Mouse (Mus musculus): ENCODE measurements around the gene Col23a1. TPM values are rescaled to one million over a fixed set of nuclear protein-coding genes. Genes with fewer than 3 reads are reported as not detected.

The Col23a1 gene
- polyA plus RNA-seq, 1 experiment from 2014 or later: 12.3 TPM

DNA sequence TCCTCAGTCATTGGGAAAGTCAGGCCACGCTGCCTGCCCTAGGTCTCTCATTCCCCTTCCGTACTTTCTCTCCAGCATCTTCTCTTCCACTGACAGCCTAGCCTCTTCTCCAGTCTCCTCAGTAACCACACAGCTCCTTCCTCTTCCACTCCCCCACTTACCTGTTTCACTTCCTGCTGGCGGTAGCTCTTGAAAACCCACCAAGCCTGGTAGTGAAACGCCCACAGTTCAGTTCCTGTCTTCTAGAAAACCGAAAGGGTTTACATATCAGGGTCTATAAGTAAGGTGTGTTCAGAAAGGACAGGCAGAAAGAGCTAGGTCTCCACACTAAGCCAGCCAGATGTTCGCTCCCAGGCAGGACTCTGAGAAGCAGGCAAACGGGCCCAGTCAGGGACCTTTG is 287.9 kb downstream of the Col23a1 start:
- H3K36me3 ChIP-seq (ENCODE audit: control insufficient read depth, insufficient read depth, low read length): no peaks in the 10 kb centered on the region
- H3K9ac ChIP-seq (ENCODE audit: low read depth, low read length): no peak overlapping the region
- H3K9me3 ChIP-seq (ENCODE audit: control insufficient read depth, low read length): no peaks in the 10 kb centered on the region
- H3K27ac ChIP-seq (ENCODE audit: low read depth, low read length): no peak overlapping the region
- no peak for ATAC-seq (ENCODE audit: low FRiP score, low TSS enrichment)
- 72% methylated on average over 7 of the region's 7 CpGs for WGBS
- no peak overlapping the region for H3K4me3 ChIP-seq (ENCODE audit: low read length)
- no peak overlapping the region for H3K4me2 ChIP-seq (replicated peaks; ENCODE audit: low read depth, low read length)
- no peaks in the 10 kb centered on the region for H3K4me1 ChIP-seq (ENCODE audit: control insufficient read depth, insufficient read depth, low read length)
- no peaks in the 10 kb centered on the region for H3K27me3 ChIP-seq (ENCODE audit: control insufficient read depth, insufficient read depth, low read length)

GRCm38 (mm10) chr11:51579024-51579423 is 289.3 kb downstream of the Col23a1 start:
- no peaks in the 10 kb centered on the region for H3K9me3 ChIP-seq (ENCODE audit: control insufficient read depth, low read length)
- H3K36me3 ChIP-seq (ENCODE audit: control insufficient read depth, insufficient read depth, low read length): no peaks in the 10 kb centered on the region
- H3K4me1 ChIP-seq (ENCODE audit: control insufficient read depth, insufficient read depth, low read length): peaks cover 7% of the 10 kb centered on the region; the same call in 1 of the 2 replicates
- WGBS: 80% methylated on average over 4 of the region's 4 CpGs
- no peak overlapping the region for H3K27ac ChIP-seq (ENCODE audit: low read depth, low read length)
- ATAC-seq (ENCODE audit: low FRiP score, low TSS enrichment): no peak
- no peak overlapping the region for H3K4me3 ChIP-seq (ENCODE audit: low read length)
- H3K4me2 ChIP-seq (replicated peaks; ENCODE audit: low read depth, low read length): no peak overlapping the region
- no peak overlapping the region for H3K9ac ChIP-seq (ENCODE audit: low read depth, low read length)
- H3K27me3 ChIP-seq (ENCODE audit: control insufficient read depth, insufficient read depth, low read length): no peaks in the 10 kb centered on the region

DNA sequence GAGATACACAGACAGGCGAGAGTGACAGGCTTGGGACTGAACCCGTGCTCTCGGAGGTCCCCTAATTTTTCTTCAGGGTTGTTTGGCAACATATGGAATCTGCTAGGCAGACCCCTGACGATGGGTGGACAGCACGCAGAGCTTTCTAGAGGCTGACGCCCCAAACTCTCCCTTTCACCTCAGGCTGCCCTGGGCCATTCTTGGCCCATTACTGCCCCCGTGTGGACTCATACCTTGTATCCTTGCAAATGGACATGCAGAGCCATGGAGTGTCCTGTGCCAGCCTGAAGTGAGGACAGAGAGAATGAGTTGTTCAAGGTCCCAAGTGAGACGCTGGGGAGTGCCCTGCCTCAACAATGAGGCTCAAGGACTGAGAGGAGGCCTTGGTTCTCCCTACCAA is 293.0 kb downstream of the Col23a1 start:
- ATAC-seq (ENCODE audit: low FRiP score, low TSS enrichment): no peak
- Histone ChIP-seq H3K4me1 (ENCODE audit: control insufficient read depth, insufficient read depth, low read length) (peaks cover 8% of the 10 kb centered on the region; the same call in 1 of the 2 replicates), H3K9me3 (ENCODE audit: control insufficient read depth, low read length) (no peaks in the 10 kb centered on the region), H3K9ac (ENCODE audit: low read depth, low read length) (no peak overlapping the region), H3K4me3 (ENCODE audit: low read length) (no peak overlapping the region), H3K27me3 (ENCODE audit: control insufficient read depth, insufficient read depth, low read length) (no peaks in the 10 kb centered on the region), H3K36me3 (ENCODE audit: control insufficient read depth, insufficient read depth, low read length) (peaks cover 15% of the 10 kb centered on the region), H3K27ac (ENCODE audit: low read depth, low read length) (no peak overlapping the region), H3K4me2 (replicated peaks; ENCODE audit: low read depth, low read length) (no peak overlapping the region)
- 23% methylated on average over 8 of the region's 8 CpGs for WGBS

DNA sequence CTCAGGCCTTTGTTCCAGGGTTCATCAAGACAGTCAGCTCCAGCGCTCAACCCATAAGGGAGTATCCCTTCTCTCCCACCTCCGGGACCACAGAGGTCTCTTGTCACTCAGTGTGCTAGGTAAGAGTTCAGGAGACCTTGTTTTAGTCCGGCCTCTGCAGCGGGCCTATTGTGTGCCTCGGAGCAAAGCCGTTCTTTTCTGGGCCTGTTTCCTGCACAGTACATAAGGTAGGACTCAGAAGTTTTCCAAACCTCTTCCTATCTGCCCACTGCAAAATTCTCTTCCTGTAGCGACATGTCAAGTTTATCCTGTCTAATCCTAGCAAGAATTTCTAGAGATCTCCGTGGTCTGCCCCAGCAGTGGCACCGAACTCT is 294.3 kb downstream of the Col23a1 start:
- peaks cover 8% of the 10 kb centered on the region; the same call in 1 of the 2 replicates for H3K4me1 ChIP-seq (ENCODE audit: control insufficient read depth, insufficient read depth, low read length)
- H3K9ac ChIP-seq (ENCODE audit: low read depth, low read length): peak overlapping the region; percentile 81
- WGBS: 14% methylated on average over 9 of the region's 9 CpGs
- H3K4me3 ChIP-seq (ENCODE audit: low read length): peak overlapping the region; percentile 79
- no peaks in the 10 kb centered on the region for H3K9me3 ChIP-seq (ENCODE audit: control insufficient read depth, low read length)
- ATAC-seq (ENCODE audit: low FRiP score, low TSS enrichment): peak; percentile 5
- H3K27me3 ChIP-seq (ENCODE audit: control insufficient read depth, insufficient read depth, low read length): no peaks in the 10 kb centered on the region
- peaks cover 27% of the 10 kb centered on the region for H3K36me3 ChIP-seq (ENCODE audit: control insufficient read depth, insufficient read depth, low read length)
- H3K4me2 ChIP-seq (replicated peaks; ENCODE audit: low read depth, low read length): peak overlapping the region; percentile 84
- peak overlapping the region; percentile 90 for H3K27ac ChIP-seq (ENCODE audit: low read depth, low read length)

DNA sequence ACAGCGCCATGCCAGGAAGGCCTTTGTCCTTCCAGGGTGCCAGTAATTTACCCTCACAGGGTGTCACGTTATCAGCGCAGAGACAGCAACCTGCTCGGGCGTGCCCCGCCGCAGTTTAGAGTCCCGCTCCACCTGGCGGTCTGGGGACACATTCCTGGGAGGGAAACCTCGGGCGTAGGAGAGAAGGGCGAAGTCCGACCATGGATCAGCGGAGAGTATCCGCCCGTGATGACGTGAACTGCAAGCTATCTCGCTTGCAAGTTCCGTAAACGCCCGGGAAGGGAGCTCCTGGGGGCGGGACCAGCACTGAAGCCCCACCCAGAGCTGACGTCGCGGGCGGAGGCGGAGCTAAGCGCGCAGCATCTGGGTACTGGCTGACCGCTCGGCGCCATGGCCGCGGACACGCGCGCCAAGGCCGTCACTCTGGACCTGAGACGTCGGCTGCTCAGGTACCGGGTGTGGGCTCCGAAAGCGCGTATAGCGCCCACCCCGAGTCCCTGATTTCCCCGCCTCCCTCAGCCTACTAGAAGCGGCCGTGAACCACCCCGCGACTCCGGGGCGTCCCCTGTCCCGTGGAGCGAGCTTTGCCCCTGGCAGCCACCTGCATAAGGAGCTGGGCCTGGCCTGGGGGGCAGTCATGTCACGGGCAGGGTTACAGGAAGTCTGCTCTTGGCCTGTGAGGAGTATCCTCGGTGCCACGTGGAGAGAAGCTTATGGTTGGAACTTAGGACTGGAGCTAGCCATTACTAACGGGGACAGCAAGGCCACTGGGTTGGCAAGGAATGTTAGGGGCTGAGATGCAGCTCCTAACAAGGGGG is 294.9 kb downstream of the Col23a1 start, which contains the start of gene Phykpl:
Gene Phykpl, plus strand, starts transcription at position 327 of the 818 bp plus-strand sequence.
- ATAC-seq (ENCODE audit: low FRiP score, low TSS enrichment): peak; percentile 95
- under 1% methylated on average over 58 of the region's 59 CpGs for WGBS

GRCm38 (mm10) chr11:51585608-51586252 is 296.0 kb downstream of the Col23a1 start:
- H3K36me3 ChIP-seq (ENCODE audit: control insufficient read depth, insufficient read depth, low read length): peaks cover 41% of the 10 kb centered on the region
- H3K4me1 ChIP-seq (ENCODE audit: control insufficient read depth, insufficient read depth, low read length): peaks cover 8% of the 10 kb centered on the region; the same call in 1 of the 2 replicates
- peak overlapping the region; percentile 84 for H3K4me2 ChIP-seq (replicated peaks; ENCODE audit: low read depth, low read length)
- no peaks in the 10 kb centered on the region for H3K9me3 ChIP-seq (ENCODE audit: control insufficient read depth, low read length)
- peak overlapping the region; percentile 90 for H3K27ac ChIP-seq (ENCODE audit: low read depth, low read length)
- H3K9ac ChIP-seq (ENCODE audit: low read depth, low read length): peak overlapping the region; percentile 81
- no peak for ATAC-seq (ENCODE audit: low FRiP score, low TSS enrichment)
- peak overlapping the region; percentile 79 for H3K4me3 ChIP-seq (ENCODE audit: low read length)
- no peaks in the 10 kb centered on the region for H3K27me3 ChIP-seq (ENCODE audit: control insufficient read depth, insufficient read depth, low read length)
- 53% methylated on average over 8 of the region's 8 CpGs for WGBS

More for the DNA sequence above, 294.9 kb downstream of the Col23a1 start, which contains the start of gene Phykpl:
- no peaks in the 10 kb centered on the region for H3K27me3 ChIP-seq (ENCODE audit: control insufficient read depth, insufficient read depth, low read length)
- peak within 1 kb of the TSS; percentile 84 for H3K4me2 ChIP-seq (replicated peaks; ENCODE audit: low read depth, low read length)
- peaks cover 8% of the 10 kb centered on the region; the same call in 1 of the 2 replicates for H3K4me1 ChIP-seq (ENCODE audit: control insufficient read depth, insufficient read depth, low read length)
- H3K9ac ChIP-seq (ENCODE audit: low read depth, low read length): peak within 1 kb of the TSS; percentile 81
- H3K36me3 ChIP-seq (ENCODE audit: control insufficient read depth, insufficient read depth, low read length): peaks cover 33% of the 10 kb centered on the region
- H3K27ac ChIP-seq (ENCODE audit: low read depth, low read length): peak within 1 kb of the TSS; percentile 90
- no peaks in the 10 kb centered on the region for H3K9me3 ChIP-seq (ENCODE audit: control insufficient read depth, low read length)
- peak within 1 kb of the TSS; percentile 79 for H3K4me3 ChIP-seq (ENCODE audit: low read length)

GRCm38 (mm10) chr11:51586411-51586810 is 296.7 kb downstream of the Col23a1 start:
- no peak overlapping the region for H3K4me3 ChIP-seq (ENCODE audit: low read length)

DNA sequence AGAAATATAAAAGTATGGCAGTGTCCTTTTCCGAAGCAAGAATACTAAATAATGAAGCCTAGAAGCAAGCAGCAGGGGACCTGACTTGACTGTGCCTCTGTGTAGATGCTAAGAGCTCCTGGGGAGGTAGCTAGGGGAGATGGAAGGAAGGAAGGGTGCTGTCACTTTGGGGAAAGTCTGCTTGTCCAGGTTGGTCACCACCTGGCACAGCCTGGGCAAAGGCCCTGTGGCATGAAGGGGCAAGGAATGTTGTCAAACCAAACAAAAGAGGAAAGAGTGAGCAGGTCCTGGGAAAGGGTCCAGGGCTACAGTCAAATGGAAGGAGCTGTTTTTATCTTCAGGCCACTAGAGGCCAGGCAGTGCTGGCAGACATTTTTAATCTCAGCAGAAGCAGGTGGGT is 297.3 kb downstream of the Col23a1 start:
- Histone ChIP-seq H3K27me3 (ENCODE audit: control insufficient read depth, insufficient read depth, low read length) (no peaks in the 10 kb centered on the region), H3K4me1 (ENCODE audit: control insufficient read depth, insufficient read depth, low read length) (peaks cover 8% of the 10 kb centered on the region; the same call in 1 of the 2 replicates), H3K27ac (ENCODE audit: low read depth, low read length) (no peak overlapping the region), H3K36me3 (ENCODE audit: control insufficient read depth, insufficient read depth, low read length) (peaks cover 53% of the 10 kb centered on the region), H3K4me2 (replicated peaks; ENCODE audit: low read depth, low read length) (no peak overlapping the region), H3K9ac (ENCODE audit: low read depth, low read length) (no peak overlapping the region; the same call in 1 of the 2 replicates), H3K4me3 (ENCODE audit: low read length) (no peak overlapping the region), H3K9me3 (ENCODE audit: control insufficient read depth, low read length) (no peaks in the 10 kb centered on the region)
- 97% methylated on average over 1 of the region's 1 CpGs for WGBS
- ATAC-seq (ENCODE audit: low FRiP score, low TSS enrichment): no peak

More at GRCm38 (mm10) chr11:51586411-51586810, 296.7 kb downstream of the Col23a1 start:
- Histone ChIP-seq H3K27me3 (ENCODE audit: control insufficient read depth, insufficient read depth, low read length) (no peaks in the 10 kb centered on the region), H3K9ac (ENCODE audit: low read depth, low read length) (no peak overlapping the region), H3K36me3 (ENCODE audit: control insufficient read depth, insufficient read depth, low read length) (peaks cover 47% of the 10 kb centered on the region), H3K9me3 (ENCODE audit: control insufficient read depth, low read length) (no peaks in the 10 kb centered on the region), H3K4me1 (ENCODE audit: control insufficient read depth, insufficient read depth, low read length) (peaks cover 8% of the 10 kb centered on the region; the same call in 1 of the 2 replicates), H3K4me2 (replicated peaks; ENCODE audit: low read depth, low read length) (no peak overlapping the region), H3K27ac (ENCODE audit: low read depth, low read length) (no peak overlapping the region)
- ATAC-seq (ENCODE audit: low FRiP score, low TSS enrichment): no peak
- WGBS: 95% methylated on average over 13 of the region's 13 CpGs

DNA sequence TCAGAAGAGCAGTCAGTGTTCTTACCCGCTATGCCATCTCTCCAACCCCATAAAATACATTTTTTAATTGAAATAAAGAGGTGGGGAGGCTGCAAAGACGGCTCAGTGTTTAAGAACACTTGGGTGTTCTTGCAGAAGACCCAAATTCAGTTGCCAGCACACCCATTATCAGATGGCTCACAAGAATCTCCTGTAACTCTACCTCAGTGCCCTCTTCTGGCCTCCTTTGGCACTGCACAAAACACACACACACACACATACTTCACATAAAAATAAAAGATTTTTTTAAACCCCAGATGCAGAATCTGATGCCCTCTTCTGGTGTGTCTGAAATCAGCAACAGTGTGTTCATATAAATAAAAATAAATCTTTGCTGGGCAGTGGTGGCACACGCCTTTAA is 299.1 kb downstream of the Col23a1 start:
- no peak for ATAC-seq (ENCODE audit: low FRiP score, low TSS enrichment)
- WGBS: 97% methylated on average over 3 of the region's 3 CpGs
- Histone ChIP-seq H3K9ac (ENCODE audit: low read depth, low read length) (no peak overlapping the region), H3K9me3 (ENCODE audit: control insufficient read depth, low read length) (no peaks in the 10 kb centered on the region), H3K36me3 (ENCODE audit: control insufficient read depth, insufficient read depth, low read length) (peaks cover 70% of the 10 kb centered on the region), H3K4me2 (replicated peaks; ENCODE audit: low read depth, low read length) (no peak overlapping the region), H3K4me3 (ENCODE audit: low read length) (no peak overlapping the region), H3K27me3 (ENCODE audit: control insufficient read depth, insufficient read depth, low read length) (no peaks in the 10 kb centered on the region), H3K4me1 (ENCODE audit: control insufficient read depth, insufficient read depth, low read length) (peaks cover 3% of the 10 kb centered on the region; the same call in 1 of the 2 replicates), H3K27ac (ENCODE audit: low read depth, low read length) (no peak overlapping the region)

Measured in kidney, embryonic 14.5 days (tissue).